Mouse (Mus musculus): ENCODE measurements at regions not wholly inside any gene's neighbourhood (a gene's known extent, or its start where the extent isn't known, plus 50 kb on each side); places are given as distances from the start of the nearest gene placed in this dataset.
A peak's percentile ranks its signal among the peaks of the same experiment; 100 is the strongest.
"Not testable (repeated sequence)": the region's sequence is repeated elsewhere in the genome, so short reads cannot be mapped to it uniquely, and the experiment has no call there.

GRCm38 (mm10) chr9:82300046-82300445, 436.6 kb downstream of the Mei4 start:
- no peak for DNase-seq

GRCm38 (mm10) chr9:82306285-82306684, 442.8 kb downstream of the Mei4 start:
- DNase-seq, result no peak

GRCm38 (mm10) chr9:82312466-82312865, 449.0 kb downstream of the Mei4 start:
- no peak for DNase-seq

- no peak for DNase-seq
Measured at GRCm38 (mm10) chr9:82340452-82340851, 477.0 kb downstream of the Mei4 start.

GRCm38 (mm10) chr9:82350784-82351183, 478.6 kb upstream of the Irak1bp1 start:
- not testable (repeated sequence) for DNase-seq

- no peak for DNase-seq
Measured at GRCm38 (mm10) chr9:82359573-82359972, 469.8 kb upstream of the Irak1bp1 start.

GRCm38 (mm10) chr9:82402355-82402754, 427.0 kb upstream of the Irak1bp1 start:
- DNase-seq, result no peak

- DNase-seq, result peak; percentile 7
Measured at GRCm38 (mm10) chr9:82404010-82404409, 425.3 kb upstream of the Irak1bp1 start.

- DNase-seq, result no peak
Measured at GRCm38 (mm10) chr9:82407177-82407576, 422.2 kb upstream of the Irak1bp1 start.

- no peak for DNase-seq
Measured at GRCm38 (mm10) chr9:82408969-82409368, 420.4 kb upstream of the Irak1bp1 start.
